Mouse (Mus musculus): ENCODE measurements at regions not wholly inside any gene's neighbourhood (a gene's known extent, or its start where the extent isn't known, plus 50 kb on each side); places are given as distances from the start of the nearest gene placed in this dataset.

DNA sequence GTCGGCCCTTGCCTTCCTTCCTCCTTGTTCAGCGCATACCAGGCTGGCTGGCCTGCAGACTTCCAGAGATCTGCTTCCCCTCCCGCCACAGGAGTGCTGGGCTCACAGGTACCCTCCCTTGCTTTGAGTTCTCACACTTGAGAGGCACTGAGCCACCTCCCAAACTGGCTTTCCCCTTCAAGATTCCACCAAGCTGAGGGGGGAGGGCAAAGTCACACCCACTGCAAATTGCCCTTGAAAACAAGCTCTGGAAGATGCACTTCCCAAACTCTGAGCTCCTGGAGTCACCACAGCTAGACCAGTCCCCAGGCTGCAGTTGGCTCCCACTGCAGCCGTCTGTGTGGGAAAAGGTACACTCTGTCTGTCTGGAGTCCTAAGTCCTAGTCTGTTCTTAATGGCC lies 142.1 kb upstream of the Slc22a12 start:
- no peak for DNase-seq (ENCODE audit: low spot score)

DNA sequence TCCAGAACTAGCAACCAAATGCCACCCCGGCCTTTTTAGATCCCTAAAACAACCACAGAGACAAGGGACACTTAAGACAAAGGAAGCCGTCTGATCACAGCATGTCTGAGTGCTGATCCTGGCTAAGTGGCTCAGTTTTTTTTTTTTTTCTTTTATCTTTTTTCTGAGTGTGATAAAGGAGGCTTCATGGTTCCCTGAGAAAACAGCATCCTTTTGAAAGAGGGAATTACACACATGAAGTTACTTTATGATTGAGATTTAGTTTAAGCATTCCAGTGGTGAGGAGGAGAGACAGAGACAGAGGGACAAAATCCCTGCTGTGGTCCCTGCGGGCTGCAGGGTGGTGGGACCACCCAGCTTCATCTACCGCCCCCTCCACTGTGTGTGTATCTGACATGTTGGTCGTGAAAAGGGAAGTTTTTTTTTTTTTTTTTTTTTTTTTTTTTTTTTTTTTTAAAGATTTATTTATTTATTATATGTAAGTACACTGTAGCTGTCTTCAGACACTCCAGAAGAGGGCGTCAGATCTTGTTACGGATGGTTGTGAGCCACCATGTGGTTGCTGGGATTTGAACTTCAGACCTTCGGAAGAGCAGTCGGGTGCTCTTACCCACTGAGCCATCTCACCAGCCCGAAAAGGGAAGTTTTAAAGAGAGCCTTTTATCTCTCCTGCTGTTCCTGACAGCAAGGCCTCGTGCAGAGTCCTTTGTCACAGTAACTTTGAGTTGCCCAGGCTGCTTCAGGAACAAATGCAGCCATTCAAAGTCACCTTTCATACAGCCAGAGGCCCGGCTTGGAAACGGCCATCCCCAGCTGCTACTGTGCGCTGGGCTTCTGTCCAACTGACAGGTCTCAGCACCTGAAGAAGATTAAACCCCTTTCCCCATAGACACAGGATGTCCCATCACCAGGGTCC lies 136.8 kb upstream of the Slc22a12 start:
- DNase-seq (ENCODE audit: low spot score): no peak

DNA sequence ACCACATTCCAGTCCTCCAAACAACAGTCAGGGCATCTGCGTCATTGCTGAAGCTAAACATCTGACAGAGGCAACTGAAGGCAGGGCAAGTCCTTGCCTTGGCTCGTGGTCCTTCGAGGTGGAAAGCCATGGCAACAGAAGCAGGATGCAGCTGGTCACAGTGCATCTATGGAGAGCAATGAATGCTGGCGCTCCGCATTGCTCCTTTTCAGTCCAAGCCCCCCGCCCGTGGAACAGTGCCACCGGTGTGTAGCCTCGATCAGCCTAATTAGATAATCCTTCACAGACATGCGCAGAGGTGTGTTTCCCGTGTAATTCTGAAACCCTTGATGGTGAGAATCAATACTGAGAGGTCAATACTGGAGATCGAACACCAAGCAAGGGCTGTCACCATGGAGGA lies 134.7 kb upstream of the Slc22a12 start:
- no peak for DNase-seq (ENCODE audit: low spot score)

DNA sequence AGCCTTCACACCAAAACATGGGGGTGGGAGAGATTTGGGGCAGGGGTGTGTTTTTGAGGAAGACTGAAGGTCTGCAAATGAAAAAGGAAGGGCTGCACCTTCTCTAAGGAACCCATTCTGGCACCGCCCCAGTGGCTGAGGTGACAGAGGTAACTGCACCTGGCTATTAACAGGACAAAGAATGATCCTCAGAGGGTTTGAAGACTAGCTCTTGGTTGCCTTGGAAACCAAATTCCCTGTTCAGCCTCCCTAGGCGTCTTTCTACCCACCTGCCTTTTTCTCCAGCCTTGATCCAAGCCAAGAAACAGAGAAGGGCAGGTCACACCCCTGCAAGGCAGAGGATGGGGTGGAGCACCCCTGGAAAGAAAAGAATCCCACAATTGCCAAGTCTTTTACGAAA lies 132.8 kb upstream of the Slc22a12 start:
- no peak for DNase-seq (ENCODE audit: low spot score)

DNA sequence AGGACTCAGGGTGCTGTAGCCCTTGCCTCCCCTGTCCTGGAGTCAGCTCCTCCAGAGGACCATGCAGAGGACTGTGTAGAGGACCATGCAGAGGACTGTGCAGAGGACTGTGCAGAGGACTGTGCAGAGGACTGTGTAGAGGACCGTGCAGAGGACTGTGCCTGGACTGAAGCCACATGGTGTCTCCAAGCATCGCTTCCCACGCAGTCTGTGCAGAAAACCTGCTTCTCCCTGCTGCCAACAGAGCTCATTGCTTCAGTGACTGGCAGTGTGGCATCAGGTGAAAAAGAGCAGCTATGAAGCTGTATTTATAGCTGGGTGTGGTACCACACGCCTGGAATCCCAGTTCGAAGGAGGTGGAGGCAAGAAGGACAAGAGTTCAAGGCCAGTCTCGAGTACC lies 128.9 kb upstream of the Slc22a12 start:
- no peak for DNase-seq (ENCODE audit: low spot score)

DNA sequence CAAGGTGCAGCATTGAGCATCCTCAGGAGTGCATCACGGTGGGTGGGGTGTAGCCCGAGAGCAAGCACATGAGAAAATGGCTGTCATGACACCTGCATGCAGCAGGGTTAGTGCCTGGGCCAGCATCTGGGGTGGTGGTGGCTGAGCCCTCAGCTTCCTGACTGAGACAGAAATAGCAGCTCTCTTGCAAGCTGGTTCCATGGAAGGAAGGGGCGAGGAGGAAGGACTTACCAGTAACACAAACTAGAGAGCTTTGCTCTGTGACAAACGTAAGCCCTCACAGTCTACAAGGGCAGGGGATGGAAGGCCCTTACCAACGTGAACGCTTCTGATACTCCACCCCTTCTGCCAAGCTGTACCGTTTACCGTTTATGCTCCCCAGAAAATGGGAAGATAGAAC lies 127.0 kb upstream of the Slc22a12 start:
- no peak for DNase-seq (ENCODE audit: low spot score)

DNA sequence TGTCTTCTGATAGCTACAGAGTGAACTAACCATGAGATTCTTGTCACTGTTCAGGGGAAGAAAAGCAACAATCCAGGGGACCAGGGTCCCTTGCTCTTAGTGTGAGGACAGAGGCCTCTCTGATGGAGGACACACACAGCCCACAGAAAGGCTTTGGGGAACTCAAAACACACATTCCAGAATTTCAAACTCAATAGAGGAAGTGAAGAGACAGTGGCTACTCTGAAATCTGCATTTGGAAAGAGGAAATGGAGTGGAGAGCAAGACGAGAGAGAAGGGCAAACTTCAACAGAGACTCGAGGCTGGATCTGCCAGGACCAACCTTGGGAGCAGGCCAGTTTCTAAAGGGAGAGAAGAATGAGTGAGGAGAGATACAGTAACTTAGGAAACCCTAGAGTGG lies 125.7 kb upstream of the Slc22a12 start:
- no peak for DNase-seq (ENCODE audit: low spot score)

DNA sequence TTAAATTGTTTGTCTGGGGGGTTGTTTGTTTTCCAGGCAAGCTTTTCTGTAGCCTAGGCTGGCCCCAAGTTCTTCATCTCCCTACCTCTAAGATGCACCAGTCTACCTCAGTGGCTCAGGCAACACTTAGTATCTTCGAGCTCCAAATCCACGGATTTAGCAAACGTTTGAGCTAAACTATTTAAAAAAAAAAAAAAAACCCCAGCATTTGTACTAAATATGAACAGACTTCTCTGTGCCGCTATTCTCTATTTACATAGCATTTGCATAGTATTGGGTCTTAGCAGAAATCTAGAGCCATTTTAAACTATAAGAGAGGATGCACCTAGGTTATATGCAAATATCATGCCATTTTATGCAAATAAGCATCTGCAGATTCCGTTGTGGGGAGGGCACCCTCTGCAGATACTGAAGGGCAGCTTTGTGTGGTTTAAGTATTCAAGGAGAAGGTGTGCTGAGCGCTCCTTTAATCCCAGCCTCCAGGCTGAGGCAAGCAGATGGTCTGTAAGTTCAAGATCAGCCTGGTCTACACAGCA lies 123.4 kb upstream of the Slc22a12 start:
- DNase-seq (ENCODE audit: low spot score): no peak

DNA sequence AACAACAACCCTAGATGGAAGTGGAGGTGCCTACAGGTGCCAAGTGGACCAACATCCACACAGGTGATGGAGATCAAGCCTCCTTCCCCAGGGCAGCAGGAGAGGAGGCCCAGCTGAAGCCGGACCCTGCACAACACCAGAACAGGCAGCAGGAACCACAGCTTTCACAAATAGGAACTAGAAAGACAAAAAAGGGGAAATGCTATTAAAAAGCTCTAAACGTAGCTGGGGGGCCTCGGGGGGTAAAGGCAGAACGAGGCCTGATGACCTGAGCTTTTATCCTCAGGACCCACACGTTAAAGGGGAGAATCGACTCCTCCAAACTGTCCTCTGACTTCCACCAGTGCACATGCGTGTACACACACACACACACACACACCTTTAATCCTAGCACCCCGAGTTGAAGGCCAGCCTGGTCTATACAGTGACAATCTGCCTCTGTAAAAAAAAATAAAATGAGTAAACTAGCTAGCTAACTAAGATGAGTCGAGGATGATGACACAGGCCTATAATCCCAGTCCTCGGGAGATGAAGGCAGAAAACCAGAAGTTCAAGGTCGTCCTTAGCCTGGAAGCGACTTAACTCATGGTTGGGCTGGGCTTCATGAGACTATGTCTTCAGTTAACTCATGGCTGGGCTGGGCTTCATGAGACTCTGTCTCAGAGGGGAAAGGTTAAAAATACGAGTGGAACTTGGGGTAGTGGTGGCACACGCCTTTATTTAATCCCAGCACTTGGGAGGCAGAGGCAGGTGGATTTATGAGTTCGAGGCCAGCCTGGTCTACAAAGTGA lies 122.6 kb upstream of the Slc22a12 start:
- DNase-seq (ENCODE audit: low spot score): no peak

DNA sequence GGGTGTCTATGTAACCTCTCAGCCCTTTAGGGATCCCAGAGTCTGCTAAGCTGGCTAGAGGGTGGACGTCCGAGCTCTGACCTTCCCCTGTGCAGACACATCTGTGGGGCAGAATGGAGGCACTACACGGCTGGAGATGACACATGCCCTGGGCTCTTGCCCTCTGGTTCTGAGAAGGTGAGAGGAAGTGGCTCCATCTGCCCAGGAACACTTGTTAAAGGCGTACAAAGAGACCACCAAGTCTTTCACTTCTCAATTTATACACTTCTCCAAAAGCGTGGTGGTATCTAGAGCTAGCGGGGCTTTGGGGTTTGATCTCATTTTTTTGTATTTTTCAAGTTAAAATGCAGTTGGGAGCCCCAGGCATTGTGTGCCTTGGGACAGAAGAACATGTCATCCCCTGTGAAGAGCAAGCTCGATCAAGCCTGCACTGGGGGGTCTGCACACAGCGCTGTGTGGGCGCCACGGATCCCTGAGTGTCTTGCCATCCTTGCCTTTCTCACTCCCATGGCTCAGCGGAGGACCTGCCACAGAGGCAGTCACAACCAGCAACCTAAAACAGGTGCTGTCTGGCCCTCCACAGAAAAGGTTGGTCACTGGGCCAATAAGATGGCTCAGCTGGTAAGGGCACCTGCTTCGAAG lies 121.6 kb upstream of the Slc22a12 start:
- DNase-seq (ENCODE audit: low spot score): no peak

DNA sequence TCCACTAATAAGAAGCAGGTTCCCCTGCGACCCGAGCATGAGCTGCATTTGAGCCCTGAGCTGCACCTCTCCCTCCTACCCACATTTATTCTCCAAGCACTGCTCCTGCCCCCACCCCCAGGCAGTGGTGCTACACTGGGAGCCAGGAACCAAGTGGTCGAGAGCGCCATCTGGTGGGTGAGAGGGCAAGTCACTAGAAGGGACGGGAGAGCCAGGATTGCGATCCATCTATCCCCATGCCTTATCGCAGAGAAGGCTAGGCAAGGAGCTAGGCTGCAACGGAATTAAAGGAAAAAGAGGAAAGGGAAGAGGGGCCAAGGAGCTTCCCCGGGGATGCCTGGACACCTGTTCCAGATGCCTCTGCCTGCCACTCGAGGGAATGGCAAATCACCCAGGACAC lies 120.6 kb upstream of the Slc22a12 start:
- DNase-seq (ENCODE audit: low spot score): peak; percentile 82

DNA sequence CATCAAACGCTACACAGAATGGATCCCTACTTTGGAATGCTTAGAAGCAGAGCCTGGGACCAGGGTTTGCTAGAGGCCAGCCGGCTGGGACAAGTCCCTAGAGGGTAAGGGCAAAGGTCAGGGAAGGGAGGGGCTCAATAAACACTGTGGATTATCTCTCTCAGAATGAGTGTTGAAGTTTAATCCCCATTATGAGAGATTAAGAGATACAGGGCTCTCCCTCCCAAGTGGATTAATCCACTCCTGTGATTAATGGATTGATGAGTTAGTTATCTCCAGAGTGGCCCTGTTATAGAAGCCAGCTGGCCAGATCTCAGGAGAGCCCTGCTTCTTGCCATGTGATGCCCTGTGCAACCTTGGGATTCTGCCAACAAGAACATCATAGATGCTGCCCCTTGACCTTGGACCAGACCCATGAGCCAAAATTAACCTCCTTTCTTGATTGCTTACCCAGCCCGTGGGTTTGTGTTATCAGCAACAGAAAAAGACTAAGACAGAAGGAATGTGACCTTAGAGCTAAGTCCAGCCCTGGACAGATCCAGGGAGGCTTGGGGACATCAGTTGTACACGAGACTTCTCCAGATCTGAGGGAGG lies 119.6 kb upstream of the Slc22a12 start:
- DNase-seq (ENCODE audit: low spot score): no peak

DNA sequence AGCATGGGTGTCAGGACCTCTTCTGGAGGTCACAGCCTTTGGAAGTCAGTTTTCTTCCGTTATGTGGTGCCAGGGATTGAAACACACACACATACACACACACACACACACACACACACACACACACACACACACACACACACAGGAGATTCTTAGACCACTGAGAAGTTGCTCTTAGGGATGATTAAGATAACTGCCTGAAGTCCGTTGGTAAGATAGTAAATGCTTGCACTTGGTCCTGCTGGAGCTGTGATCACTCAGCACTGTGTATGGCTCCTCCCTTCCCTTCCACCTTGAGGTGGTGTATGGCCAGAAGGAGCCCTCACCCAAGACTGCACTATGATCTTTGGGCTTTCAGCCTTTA lies 118.7 kb upstream of the Slc22a12 start:
- no peak for DNase-seq (ENCODE audit: low spot score)

DNA sequence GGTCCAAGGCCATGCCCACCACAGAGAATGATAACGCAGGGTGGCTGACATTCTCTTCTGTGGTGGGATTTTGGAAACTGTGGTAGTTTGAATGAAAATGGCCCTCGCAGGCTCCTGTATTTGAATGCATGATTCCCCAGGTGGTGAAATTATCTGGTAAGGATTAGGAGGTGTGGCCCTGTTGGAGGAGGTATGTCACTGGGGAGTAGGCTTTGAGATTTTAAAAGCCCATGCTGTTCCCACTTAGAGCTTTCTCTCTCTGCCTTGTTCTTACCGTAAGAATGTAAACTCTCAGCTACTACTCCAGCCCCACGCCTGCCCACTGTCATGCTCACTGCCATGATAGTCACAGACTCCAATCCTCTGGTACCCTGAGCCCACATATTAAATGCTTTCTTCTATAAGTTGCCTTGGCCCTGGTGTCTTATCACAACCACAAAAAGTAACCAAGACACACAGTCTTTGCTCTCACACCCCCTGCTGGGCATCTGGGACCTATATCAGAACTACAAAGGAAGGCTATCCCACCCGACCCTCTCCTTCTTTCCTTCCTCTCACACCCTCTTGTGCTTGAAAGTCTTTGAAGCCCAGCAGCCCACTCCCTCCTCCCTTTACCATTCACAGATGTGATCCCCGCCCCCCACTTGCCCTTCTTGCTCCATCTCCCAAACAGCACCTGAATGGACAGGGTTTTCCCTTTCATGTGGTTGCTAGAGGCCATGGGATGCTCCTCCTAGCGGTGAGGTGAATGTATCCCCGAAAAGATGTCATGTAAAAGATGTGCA lies 118.1 kb upstream of the Slc22a12 start:
- no peak for DNase-seq (ENCODE audit: low spot score)

DNA sequence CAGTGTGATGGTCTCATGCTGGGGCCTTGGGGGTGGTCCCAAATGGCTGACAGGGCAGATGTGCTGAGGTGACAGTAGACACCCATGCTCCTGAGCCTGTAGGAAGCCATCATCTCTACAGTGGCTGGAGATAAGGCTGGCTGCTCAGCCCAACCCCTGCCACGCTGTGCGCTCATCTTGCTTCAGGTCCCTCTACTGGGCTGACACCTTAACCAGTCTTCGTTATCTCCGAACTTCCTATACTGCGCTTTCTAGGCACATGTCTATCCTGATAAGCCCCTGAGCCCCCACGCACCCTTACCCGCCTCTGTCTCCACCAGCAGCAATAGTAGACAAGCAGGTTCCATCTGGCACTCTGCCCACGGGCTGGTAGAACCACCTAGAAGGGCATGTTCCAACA lies 117.3 kb upstream of the Slc22a12 start:
- no peak for DNase-seq (ENCODE audit: low spot score)

DNA sequence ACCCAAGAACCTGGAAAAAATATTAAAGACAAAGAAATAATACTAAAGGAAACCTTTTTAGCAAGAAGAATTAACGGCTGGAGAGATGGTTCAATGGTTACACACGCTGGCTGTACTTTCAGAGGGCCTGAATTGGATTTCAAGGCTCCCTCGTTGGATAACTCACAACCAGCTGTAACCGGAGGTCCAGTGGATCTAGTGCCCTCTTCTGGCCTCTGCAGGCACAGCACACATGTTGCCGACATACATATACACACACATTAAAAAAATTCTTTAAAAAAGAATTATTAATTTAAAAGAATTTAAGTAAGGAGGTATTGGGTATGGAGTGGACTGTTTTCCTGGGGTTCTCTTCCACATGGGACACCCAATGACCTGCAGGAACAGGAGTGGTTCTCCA lies 111.7 kb upstream of the Slc22a12 start:
- no peak for DNase-seq (ENCODE audit: low spot score)

DNA sequence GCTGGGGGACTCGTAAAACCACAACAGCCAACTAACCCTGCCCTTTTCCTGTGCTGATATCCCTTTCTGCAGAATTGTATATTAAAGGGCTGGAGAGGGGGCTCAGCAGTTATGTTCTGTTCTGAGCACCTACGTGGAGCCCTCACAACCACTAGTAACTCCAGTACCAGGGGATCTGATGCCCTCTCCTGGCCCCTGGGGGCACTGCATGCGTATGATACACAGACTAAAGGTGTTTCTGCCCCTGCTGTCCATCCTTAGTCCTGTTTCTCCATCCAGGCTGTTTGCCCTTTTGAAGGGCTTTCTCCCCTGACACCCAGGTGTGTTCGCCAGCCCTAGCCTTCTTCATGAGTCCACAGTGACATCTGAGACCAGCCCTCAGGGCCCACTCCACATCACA lies 109.9 kb upstream of the Slc22a12 start:
- DNase-seq (ENCODE audit: low spot score): no peak

DNA sequence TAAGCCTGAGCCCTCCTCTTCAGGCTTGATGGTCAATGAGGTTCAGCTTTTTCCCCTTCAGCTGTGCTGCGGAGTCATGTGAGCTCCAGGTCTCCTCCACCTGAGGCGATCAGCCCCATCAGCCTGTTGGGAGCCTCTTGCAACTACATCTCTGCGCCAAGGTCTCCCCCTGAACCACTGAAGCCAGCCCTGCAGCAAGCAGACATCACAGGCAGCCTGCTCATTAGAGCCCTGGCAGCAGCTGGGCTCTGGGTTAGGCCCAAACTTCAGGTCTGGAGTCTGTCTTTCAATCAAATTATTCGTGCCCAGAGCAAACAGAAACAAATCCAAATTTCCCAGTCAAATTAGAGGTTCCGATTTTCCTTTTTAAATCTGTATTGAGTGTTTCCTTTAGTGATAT lies 108.4 kb upstream of the Slc22a12 start:
- DNase-seq (ENCODE audit: low spot score): no peak

DNA sequence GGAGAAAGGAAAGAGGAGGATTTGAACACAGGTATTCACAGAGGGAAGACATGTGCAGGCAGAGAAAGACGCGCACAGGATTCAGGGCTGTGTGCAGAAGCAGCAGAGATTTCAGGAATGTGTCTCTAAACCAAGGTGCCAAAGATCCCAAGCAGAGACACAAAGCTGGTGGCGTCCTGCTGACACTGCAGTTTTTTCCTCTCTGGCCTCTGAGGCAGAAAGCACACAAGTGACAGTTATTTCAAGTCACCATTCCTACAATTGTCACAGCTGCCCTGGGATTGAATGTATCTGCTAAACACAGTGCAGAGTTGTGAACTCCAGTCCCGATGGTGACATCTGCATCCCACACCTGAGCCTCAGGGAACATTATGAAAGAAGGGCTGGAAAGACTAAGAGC lies 107.1 kb upstream of the Slc22a12 start:
- DNase-seq (ENCODE audit: low spot score): no peak

DNA sequence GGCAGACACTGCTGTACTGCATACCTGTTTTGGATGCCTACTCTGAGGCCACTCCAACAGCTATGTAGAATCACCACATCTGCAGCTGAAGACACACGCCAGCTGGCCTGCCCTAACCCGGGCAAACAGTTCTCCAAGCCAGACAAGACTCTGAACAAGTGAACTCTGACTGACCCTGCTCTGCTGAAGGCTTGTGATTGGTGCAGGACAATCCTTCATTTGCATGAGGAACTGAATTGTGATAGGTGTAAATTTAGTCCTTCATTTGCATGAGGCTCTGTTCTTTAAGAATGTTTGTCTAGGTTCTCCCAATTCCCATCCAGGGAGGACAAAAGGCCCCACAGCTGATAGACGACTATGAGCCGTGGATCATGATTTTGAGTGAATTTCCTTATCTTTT lies 104.9 kb upstream of the Slc22a12 start:
- DNase-seq (ENCODE audit: low spot score): no peak

DNA sequence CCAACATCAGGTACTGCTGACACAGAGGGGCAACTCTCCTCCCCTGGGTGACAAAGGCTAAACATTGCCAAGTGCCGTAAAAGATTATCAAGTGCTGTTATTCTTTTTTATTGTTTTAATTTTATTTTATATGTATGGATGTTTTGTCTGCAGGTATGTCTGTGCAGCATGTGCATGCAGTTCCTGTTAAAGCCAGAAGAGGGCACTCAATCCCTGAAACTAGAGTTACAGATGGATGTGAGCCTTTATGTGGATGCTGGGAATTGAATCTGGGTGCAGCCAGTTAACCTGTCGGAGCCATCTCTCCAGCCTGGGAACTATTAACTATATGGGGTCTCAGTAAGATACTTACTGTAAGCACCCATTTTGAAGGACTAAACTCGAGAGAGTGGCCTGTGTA lies 104.4 kb upstream of the Slc22a12 start:
- DNase-seq (ENCODE audit: low spot score): no peak

DNA sequence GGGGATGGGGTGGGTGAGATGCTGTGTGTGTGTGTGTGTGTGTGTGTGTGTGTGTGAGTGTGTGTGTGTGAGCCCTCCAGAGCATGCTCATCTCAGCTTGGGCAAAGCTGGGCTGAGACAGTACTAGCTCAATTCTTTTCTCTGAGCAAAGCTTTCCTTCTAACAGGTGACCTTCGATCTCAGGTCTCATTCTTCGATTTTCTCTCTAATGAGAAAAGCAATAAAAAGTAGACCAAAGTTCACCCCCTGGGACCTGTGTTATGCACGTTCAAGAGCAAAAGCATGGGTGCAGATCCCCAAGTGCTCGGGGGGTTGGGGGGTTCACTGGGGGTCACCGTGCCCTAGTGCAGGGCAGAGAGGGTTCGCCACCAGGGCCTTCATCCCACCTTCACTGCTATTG lies 103.1 kb upstream of the Slc22a12 start:
- no peak for DNase-seq (ENCODE audit: low spot score)
